Mouse (Mus musculus): ENCODE data around the gene Pld2.

GRCm38 (mm10) chr11:70561937-70562286, 22.0 kb downstream of the Pld2 start:
- TF ChIP-seq ZMIZ1 (IDR thresholded peaks at IDR 0.05; ENCODE audit: low read depth, low read length) (no peak), BHLHE40 (IDR thresholded peaks at IDR 0.05; ENCODE audit: borderline replicate concordance, low read depth, low read length) (no peak), MAX (IDR thresholded peaks at IDR 0.05; ENCODE audit: low read length) (no peak), CTCF (IDR thresholded peaks at IDR 0.05 in 2 of 3, conservative IDR thresholded peaks at IDR 0.05 in 1 of 3; ENCODE audit: control insufficient read depth in 1 of 3, insufficient read depth in 1 of 3, low read depth in 2 of 3, low read length in 3 of 3, poor library complexity in 1 of 3, severe bottlenecking in 1 of 3) (no peak)

Data from MEL (cell line).